Mouse (Mus musculus): ENCODE data around the gene Rpl23a.
"Not testable (repeated sequence)": the region's sequence is repeated elsewhere in the genome, so short reads cannot be mapped to it uniquely, and the experiment has no call there.

Rpl23a gene

DNA sequence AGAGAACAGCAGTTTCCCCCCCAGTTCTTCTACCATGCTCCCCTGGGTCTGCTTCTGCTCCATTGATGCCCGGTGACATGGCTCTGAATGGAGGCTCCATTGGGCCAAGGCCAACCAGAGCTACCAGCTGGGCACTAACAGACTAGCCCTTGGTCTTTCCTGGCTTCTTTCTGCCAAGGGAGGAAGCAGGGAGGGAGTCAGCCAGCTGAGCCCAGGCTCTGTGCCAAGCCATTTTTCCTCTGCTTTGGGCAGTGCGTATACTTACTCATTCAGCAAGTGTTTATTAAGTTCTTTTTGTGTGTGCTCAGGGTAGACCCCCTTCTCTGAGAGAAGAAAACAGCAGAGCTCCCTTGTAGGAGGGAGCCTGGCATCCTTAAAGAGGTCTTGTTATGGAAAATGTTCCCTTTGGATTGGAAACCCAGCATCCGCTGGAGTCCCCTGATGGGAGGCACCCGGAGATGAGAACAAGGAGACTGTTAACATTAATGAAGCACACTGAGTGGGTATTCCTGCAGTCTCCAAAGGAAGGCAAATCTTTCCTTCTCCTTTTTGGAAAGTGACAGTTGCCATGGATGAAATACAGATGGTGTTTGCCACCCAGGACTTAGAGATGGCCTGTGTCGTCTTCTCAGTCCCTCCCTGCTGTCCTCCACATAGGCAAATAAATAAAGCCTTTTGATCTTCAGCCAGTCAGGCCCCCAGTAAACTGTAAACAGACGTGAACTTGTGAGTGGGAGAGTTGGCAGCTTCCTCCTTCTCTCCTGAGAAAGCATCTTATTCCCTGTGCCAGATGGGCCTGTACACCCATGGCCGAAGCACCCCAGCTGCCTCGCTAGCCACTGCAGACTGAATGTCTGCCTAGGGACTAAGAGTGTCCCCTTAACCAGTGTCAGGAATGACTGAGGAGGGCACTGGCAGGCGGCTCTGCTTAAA lies 30.8 kb downstream of the Rpl23a start:
- DNase-seq (ENCODE audit: extremely low spot score, low read depth, low spot score), result no peak

DNA sequence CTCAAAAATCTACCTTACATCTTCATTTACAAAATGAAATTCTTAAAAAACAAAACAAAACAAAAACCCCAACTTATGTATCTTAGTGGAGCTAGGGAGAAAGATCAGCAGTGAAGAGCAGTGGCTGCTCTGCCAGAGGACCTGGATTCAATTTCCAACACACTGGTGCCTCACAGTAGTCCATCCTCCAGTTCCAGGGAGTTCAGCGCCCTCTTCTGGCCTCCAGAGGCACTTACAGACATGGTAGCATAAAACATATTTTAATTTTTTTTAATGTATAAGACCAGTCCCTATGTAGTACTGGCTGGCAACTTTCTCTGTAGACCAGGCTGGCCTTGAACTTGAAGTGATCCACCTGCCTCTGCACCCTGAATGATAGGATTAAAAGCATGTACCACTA lies 32.2 kb downstream of the Rpl23a start:
- DNase-seq (ENCODE audit: extremely low spot score, low read depth, low spot score), result no peak

DNA sequence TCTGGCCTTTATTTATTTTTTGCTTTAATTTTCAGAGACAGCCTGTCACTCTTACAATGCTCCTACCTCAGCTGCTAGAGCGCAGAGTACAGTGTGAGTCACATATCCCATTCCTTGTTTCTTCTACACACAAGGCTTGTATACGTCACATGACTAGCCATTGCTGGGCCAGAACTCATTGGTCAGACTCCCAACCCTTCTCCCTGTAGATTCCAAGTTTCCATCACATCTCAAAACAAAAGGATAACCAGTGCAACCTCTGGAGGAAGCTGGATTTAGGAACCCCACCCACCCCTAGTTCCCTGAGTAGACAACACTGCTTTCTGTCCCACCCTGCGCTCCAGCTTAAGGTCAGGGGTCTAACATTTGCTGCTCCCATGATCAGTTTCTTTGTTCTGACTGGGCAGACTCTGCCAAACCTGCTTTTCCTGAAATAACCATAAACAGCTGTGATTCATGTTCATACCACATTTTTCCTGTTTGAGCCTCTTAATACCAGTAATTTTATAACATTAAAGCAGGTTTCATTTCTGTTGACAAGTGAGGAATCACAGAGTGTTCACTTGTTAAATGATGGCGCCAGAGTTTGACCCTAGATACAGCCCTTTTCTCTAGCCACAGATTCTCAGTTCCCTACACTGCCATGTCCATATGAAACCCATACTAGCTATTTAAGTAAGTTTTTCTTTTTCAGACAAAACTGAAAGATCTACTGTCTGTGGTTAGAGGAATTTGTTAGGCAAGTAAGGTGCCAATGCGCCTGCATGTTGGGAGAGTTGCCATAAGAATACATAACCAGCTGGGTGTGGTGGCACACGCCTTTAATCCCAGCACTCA lies 36.5 kb downstream of the Rpl23a start:
- DNase-seq (ENCODE audit: extremely low spot score, low read depth, low spot score), result no peak

DNA sequence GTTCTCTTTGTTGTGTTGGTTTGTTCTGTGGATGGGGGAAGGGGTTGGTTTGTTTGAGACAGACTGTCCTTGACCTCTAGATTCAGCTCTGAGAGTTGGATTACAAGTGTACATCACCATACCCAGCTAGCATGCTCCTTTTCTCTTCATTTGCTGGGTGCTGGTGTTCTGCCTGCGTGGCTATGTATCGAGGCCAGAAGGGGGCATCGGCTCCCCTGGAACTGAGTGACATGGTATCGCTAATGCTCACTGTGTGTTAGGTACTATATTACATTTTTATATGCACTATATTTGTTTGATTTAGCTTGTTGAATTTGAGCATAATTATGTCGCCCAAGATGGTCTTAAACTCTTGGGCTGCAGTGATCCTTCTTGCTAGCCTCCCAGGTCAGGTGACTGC lies 37.2 kb downstream of the Rpl23a start:
- no peak for DNase-seq (ENCODE audit: extremely low spot score, low read depth, low spot score)

DNA sequence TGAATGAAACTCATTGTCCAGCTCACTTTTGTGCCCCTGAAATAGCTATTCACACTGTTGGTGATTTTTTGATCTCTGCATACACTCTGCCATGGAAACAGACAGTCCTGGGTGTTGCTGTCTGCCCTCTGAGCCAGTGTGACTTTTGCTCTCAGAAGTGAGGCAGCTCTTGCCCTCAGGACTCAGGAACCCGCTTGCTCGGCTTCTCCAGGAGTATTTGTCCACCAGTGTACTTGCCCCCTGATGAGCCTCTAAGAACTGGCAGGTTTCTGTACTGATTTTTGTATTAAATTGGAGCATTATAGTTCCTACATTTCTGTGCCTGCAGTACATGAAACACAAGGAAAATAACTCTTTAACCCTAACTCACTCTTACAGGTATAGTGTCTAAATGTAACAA lies 39.9 kb downstream of the Rpl23a start:
- no peak for DNase-seq (ENCODE audit: extremely low spot score, low read depth, low spot score)

DNA sequence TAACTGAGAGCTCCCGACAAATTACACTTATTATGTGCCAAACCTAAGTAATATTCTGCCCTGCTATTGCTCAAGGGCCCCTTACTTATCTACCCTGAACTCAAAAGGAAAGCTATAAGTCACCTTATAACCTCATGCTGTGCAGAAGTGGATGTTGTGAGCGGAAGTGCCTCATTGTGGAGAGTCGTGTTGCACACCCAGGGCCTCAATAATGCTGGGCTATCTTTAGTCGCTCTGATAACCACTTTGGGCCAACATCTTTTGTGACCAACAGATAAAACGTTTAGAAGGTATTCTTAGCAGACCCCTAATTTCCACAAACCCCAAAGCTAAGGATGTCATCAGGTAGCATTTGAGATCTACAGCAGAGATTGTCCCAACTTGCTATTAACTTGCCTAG lies 42.7 kb downstream of the Rpl23a start:
- no peak for DNase-seq (ENCODE audit: extremely low spot score, low read depth, low spot score)

DNA sequence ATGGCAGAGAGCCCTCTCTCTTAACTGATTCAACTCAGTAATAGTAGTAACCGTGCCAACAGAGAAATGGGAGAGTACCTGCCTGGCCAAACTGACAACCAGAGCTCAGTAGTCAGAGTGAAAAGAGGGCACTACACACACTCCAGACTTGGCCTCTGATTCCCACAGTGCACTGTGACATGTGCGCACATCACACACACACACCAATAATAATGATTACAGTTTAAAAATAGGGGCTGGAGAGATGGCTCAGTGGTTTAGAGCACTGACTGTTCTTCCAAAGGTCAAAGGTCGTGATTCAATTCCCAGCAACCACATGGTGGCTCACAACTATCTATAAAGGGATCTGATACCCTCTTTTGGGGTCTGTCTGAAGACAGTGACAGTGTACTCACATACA lies 45.4 kb downstream of the Rpl23a start:
- DNase-seq (ENCODE audit: extremely low spot score, low read depth, low spot score), result no peak

DNA sequence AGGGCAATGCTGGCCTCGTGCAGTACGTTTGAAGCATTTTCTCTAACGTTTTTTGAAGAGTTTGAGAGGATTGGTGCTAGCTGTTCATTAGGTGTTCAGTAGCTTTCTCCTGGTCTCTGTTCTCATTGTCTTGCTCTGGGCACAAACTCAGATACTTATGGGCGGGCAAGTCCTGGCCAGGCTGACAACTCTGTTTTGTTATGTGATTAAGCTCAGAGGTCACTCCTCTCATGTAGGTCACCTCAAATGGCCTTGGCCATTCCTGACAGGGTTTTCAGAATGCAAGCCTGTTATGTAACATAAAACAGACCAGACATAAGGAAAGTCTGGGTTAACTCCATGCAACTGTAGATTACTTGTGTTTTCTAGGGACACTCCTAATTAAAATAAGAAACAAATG lies 45.8 kb downstream of the Rpl23a start:
- no peak for DNase-seq (ENCODE audit: extremely low spot score, low read depth, low spot score)

DNA sequence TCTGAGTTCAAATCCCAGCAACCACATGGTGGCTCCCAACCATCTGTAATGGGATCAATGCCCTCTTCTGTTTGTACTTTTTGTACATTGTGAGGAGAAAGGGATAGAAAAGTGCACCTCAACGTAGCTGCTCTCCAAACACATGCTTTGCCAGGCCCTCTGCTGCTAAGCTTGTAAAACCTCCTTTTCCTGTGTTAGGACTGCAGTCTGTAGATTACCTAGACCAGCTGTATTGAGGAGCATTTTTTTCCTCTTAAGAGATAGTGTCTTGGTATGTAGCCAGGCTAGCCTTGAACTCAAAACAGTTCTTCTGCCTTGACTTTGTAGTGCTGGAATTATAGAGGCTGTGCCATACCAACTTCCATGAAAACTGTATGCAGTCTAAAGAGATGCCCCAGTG lies 47.3 kb downstream of the Rpl23a start:
- no peak for DNase-seq (ENCODE audit: extremely low spot score, low read depth, low spot score)

DNA sequence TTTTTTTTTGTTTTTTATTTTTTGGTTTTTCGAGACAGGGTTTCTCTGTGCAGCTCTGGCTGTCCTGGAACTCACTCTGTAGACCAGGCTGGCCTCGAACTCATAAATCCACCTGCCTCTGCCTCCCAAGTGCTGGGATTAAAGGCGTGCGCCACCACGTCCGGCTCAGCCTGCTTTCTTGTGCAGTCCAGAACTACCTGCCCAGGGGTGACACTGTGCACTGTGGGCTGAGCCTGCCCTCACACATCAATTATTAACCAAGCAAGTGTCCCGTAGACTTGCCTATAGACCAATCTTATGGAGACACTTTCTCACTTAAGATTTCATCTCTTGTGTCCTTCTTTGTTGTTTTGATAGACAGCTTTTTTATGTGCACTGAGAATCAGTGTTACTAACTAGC lies 48.1 kb downstream of the Rpl23a start:
- not testable (repeated sequence) for DNase-seq (ENCODE audit: extremely low spot score, low read depth, low spot score)

DNA sequence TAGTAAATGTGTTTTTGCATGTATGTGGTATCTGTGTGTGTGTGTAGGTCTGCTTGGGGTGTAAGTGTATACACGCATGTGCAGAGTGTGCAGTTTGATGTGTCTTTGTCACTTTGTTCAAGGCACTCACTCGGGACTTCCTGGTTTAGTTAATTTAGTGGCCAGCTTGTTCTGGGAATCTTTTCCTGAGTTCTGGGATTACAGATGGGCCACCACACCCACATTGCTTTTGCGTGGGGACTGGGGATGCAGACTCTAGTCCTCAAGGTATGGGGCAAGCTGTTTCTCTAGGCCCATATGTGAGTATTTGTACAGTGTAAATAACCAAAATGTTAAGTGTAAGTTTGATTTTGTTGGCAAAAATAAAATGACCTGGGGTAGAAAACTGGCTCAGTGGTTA lies 49.0 kb downstream of the Rpl23a start:
- no peak for DNase-seq (ENCODE audit: extremely low spot score, low read depth, low spot score)

DNA sequence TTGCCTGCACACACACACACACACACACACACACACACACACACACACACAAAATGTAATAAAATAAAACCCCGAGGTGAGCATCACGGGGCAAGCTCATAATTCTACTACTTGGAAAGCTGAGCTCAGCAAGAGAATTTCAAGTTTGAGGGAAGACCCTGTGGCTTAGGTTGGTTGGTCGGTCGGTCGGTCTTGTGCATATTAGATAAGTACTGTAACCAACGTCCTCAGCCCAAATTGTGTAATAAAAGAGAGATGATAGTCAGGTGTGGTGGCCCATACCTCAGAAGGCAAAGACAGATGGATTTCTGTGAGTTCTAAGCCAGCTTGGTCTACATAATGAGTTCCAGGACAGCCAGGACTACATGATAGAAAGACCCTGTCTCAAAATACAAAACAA lies 49.5 kb downstream of the Rpl23a start:
- no peak for DNase-seq (ENCODE audit: extremely low spot score, low read depth, low spot score)

Data from hindlimb bud, embryonic 11.5 days (tissue).